Mouse (Mus musculus): ENCODE results near the gene Scarf1.

DNA sequence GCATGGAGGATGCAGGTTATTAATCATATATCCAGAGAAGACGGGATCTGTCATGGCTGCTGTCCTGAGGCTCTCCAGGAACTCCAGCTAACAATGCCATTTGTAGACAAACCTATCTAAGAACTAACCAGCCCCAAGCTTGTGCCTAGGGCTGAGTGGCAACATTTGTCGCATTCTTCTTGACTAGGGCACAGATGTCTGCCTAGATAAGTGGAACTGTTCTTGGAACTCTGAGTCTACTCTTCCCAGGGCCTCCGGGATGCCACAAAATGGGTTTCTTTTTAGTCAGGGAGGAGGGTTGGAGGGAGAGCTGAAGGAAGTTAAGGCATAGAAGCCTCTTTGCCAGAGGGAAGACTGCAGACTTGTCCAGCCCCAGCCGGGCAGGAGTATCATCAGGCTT is 32.7 kb downstream of the Scarf1 start:
- TF ChIP-seq CTCF (IDR thresholded peaks at IDR 0.05; ENCODE audit: low read depth, low read length) (no peak), POLR2A (IDR thresholded peaks at IDR 0.05; ENCODE audit: insufficient read depth, low read length) (no peak)

Data from ES-Bruce4 (cell line).